Mouse (Mus musculus) liver, adult 10 weeks (tissue): ENCODE results near the gene Slc37a1. TPM values are rescaled to one million over a fixed set of nuclear protein-coding genes. Genes with fewer than 3 reads are reported as not detected.

Experiments
- polyA plus RNA-seq: library from polyadenylated mRNA; stranded (reverse); fragments of 350-450 nt; fragmentation: Illumina TruSeq; extraction: RNeasy Lipid Tissue Mini Kit (QIAGEN cat#74804); gene quantifications from one replicate; pipeline ENCODE4 v1.2.3, GENCODE M21; 2014; ENCODE audit warnings: low read depth, low replicate concordance

Slc37a1 gene
- 0.50 TPM for polyA plus RNA-seq

DNA sequence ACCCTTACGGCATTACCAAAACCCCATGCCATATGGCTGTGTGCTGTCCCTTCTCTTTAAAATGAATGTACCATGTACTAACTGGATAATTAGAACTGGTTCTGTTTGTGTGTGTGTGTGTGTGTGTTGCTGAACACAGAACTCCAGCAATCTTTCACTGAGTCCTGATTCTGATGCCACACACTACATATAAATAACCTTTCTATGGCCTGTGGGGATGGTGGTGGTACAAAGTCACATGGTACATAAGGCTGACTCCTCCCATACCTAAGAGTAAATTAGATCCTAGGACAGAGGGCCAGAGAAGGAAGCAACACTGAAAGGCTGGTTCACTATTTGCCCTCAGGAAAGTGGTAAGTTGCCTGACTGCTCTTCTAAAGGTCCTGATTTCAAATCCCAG, at the start of gene Slc37a1:
TSS of gene Slc37a1 (plus strand) at position 301 of the 400 bp plus-strand sequence.

DNA sequence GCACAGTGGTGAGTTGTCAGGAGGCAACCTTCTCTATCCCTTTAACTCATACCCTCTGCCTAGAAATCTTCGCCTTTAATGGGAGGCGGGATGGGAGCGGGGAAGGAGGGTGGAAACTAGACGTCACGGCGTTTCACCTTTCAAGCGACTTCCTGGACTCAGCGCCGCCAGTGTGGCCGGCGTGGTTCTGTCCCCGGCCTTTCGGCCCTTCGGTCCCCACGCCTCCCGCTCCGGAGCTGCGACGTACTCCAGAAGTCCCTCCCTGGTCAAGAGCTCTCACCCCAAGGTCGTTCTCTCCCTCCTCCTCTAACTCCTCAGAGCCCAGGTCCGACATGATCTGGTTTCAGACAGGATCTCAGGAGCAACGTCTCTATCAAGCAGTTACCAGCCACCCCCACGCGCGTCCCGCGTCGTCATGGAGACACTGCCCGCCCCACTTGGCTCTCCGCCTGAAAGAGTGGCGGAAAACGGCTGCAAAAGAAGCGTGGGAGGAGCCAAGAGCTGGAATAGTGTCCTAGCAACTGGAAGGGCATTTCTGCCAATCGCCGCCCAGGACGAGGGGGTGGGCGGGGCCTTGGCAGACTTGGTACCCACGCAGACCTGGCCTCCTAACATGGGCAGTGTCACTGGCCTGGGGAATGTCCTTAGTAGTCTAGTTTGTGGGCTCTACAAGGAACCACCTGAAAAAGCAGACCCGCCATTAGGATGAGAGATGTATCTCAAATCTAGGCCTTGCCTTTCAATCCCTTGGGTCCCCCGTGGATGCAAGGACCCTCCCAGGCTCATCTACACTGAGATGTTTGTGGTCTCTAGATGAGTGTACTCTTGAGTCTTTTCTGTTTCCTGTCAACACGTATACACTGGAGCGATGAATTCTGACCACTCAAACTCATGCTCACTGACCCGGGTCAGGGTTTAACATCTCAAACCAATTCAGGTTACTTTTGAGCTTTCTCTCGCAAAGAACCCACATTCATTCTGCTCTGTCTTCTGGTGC, 9.4 kb upstream of the Slc37a1 start, which contains the start of gene Rsph1:
TSS of gene Rsph1 (minus strand) at position 462 of the 997 bp plus-strand sequence.

DNA sequence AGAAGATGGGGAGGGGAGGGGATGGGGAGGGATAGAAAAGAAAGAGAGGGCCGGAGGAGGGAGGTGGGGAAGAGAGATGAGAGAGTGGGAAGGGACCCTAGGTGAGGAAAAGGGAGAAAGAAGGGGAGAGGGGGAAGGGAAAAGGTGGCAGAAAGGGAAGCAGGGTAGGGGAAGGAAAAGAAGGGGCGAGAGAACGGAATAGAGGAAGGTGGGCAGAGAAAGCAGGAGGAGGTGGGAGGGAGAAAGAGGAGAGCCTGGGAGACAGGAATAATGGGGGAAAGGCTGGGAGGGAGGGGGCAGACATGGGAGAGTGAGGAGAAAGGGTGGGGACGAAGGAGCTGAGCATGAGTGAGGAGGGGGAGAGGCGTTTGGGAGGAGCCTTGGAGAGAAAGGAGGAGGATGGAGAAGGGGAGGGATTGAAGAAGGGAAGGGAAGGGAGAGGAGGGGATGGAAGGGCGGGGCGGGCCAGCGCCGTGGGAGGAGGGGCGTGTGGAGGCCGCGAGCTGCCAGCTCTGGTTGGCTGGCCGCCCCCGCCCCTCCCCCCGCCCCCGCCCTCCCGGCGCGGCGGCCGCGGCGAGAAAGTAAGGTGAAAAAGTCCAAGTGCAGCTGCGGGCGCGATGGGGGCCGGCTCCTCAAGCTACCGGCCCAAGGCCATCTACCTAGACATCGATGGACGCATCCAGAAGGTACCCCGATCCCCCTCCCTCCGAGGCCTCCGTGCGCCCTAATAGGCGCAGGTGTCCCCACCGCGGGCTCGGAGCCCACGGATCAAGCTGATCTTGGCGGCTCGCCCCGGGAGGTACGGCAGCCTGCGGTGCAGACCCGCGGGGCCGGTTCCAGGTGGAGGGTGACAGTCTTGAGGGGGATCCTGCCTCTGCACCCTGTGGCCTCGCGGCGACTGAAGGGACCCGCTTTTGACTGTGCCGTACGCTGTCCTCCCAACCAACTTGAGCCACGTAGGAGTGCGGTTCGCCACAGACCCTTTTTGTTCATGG, 99.4 kb downstream of the Slc37a1 start, which contains the start of gene Pde9a:
TSS of gene Pde9a (plus strand) at position 540 of the 995 bp plus-strand sequence.

Other genes with a start within 250 kb of the Slc37a1 start
- gene Abcg1, start 229.1 kb upstream of the Slc37a1 start, polyA plus RNA-seq = 1.3 TPM
- not detected for gene Tff3, start 157.1 kb upstream of the Slc37a1 start, polyA plus RNA-seq
- not detected for gene Tff2, start 142.5 kb upstream of the Slc37a1 start, polyA plus RNA-seq
- gene Tff1, start 121.5 kb upstream of the Slc37a1 start, polyA plus RNA-seq = not detected
- not detected for gene Tmprss3, start 87.8 kb upstream of the Slc37a1 start, polyA plus RNA-seq
- not detected for gene Ubash3a, start 78.9 kb upstream of the Slc37a1 start, polyA plus RNA-seq
- not detected for gene Rsph1, start 9.4 kb upstream of the Slc37a1 start, polyA plus RNA-seq
- 15.3 TPM for gene Pde9a, start 99.4 kb downstream of the Slc37a1 start, polyA plus RNA-seq
- 3.0 TPM for gene Wdr4, start 233.2 kb downstream of the Slc37a1 start, polyA plus RNA-seq
- 64.9 TPM for gene Ndufv3, start 233.3 kb downstream of the Slc37a1 start, polyA plus RNA-seq